Mouse (Mus musculus) heart, postnatal 10 days (tissue): ENCODE measurements around the gene Zdhhc19. TPM values are rescaled to one million over a fixed set of nuclear protein-coding genes. Genes with fewer than 3 reads are reported as not detected.
A peak's percentile ranks its signal among the peaks of the same experiment; 100 is the strongest.
"Not testable (repeated sequence)": the region's sequence is repeated elsewhere in the genome, so short reads cannot be mapped to it uniquely, and the experiment has no call there.

Experiments used
- DNase-seq, 2 experiments: peaks; one replicate each; pipeline ENCODE4 v3.0.0; 2021
- intact Hi-C: fragments of 180-260 bp; cut with DNase I; formaldehyde crosslinking; loops from one replicate; pipeline ENCODE4 v1.15.1; 2025
- total RNA-seq, 2 experiments: library from RNA; stranded (reverse); gene quantifications; 2 replicates each; pipeline ENCODE4 v1.2.3; 2021

Gene Zdhhc19
- total RNA-seq, 2 experiments from 2014 or later = not detected

GRCm38 (mm10) chr16:32485209-32485608 is 10.9 kb upstream of the Zdhhc19 start:
- intact Hi-C loops = no loop called here
- no peak for DNase-seq

DNA sequence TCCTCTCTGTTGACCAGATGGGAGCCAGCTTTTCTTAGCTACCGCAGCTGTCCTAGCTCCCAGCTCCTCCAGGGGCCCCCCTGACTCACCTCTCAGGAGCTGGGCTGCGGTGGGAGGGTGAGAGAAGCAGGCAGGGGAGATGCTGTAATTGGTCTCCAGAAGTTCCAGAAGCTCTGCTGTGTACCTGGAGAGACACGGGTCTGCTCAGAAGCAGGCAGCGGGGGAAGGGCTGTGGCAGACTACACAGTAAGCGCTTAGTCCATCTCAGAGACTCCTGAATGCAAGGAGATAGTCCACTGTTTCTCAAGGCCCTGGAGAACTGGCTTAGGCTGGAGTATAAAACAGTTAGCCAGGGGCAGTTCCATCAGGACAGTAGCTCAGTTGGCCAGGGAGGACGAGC is 10.0 kb upstream of the Zdhhc19 start:
- intact Hi-C loops = no loop called here

DNA sequence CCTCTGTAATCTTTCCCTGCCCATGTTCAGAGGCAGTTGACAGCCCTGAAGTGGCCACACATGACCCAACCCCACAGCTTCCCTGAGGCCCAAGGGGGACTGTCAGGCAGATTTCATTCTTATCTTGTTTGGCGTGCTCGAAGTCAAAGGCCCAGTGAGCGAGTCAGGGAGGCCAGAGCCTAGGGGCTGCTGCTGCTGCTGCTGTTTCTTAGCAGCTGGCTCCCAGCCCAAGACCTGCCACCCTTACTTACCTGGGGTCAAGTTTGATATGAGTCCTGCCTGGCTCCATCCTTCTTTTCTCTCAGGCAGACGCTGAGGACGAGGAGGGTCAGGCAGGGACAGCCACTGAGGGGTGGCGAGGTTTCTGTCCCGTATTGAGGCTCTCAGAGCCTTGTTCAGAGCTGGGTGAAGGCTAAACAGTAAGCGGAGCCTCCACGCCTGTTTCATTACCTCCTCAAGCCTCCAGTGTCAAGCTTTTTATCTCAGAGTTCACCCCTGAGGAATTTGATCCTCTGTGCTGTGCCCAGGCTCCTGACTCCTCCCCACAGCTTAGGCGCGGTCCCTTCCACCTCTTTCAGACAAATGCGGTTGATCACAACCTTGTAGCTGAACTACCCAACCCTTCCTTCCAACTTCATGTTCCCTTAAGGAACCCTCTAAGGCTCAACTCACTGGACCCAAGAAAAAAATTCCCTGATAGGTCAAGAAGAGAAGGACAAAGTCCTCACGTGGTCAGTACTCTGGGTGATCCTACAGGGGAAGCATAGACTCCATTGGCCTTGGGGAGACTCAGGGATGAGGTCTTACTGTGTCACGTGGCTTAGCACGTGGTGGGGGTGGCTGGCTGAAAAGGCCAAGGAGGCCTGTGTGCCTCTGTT is 8.6 kb upstream of the Zdhhc19 start, which contains the start of gene Slc51a:
Gene Slc51a, minus strand, starts transcription at position 646 of the 878 bp plus-strand sequence.
- intact Hi-C loops = no loop called here
- peak; percentile 37 to 41 for DNase-seq

More for the DNA sequence above, 10.0 kb upstream of the Zdhhc19 start:
- no peak for DNase-seq

GRCm38 (mm10) chr16:32488939-32489338 is 7.1 kb upstream of the Zdhhc19 start:
- no peak for DNase-seq
- intact Hi-C loops = no loop called here

DNA sequence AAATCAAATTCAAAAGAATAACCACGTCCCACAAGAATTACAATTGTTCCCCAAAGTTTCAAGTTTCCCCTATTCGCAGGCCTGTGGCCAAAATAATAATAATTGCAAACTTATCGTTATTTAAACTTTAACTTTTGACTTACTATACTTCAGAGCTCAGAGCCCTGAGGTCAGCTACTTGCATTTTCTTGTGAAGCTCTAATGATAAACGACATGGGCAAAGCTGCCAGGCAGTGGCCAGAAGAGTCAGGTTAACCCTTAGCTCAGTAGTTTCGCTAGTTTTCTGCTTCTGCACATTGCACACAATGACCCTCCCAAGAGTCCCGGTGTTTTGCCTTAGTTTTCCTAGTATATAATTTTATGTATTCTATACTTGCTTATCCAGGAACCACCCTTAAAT is 1.7 kb upstream of the Zdhhc19 start:
- intact Hi-C loops, DNase-seq: not testable (repeated sequence)

DNA sequence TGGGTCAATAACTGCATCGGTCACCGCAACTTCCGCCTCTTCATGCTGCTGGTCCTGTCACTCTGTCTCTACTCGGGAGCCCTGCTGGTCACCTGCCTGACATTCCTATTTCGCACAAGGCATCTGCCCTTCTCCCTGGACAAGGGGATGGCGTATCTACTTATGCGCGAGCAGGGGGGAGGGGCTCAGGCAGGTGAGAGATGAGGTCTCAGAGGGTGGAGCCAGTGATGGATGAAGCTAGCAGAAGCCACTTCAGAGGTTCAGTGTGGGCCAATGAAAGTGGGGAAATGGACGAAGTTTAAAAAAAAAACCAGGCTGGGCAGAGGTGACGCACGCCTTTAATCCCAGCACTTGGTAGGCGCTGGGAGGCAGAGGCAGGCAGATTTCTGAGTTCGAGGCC is 2.9 kb downstream of the Zdhhc19 start:
- intact Hi-C loops = loop anchor here (2.0 kb wide), 2 partner anchors 128 to 386 kb away; no protein-coding TSS in a partner anchor
- DNase-seq = no peak

DNA sequence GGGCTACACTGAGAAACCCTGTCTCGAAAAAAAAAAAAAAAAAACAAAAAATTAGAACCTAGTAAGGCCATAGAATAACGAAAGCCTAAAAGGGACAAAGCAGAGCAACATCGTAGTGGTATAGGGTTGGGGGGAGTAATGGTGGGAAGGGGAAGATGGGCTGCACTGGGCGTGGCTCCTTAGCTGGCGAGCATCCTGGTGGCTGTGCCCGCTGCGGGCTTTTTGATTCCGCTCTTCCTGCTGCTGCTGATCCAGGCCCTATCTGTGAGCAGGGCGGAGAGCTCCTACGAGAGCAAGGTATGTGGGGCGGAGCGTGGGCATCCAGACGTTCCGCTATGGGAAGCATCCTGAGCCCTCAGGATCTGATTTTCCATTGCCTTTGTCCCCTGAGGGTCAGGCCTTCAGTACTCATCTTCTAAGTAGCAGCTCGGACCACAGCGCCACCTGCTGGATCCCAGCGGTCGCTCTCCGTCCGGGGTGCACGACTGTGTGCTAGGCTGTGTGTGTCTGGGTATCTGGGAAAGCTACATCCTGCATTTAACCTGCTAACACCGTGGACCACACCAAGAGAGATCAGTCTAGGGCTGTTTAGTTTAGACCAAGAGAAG is 3.5 kb downstream of the Zdhhc19 start:
- intact Hi-C loops = loop anchor here (2.0 kb wide), 2 partner anchors 129 to 387 kb away; no protein-coding TSS in a partner anchor
- DNase-seq = peak; percentile 87 to 92

- intact Hi-C loops = no loop called here
- DNase-seq = no peak
These were observed 5.4 kb downstream of the Zdhhc19 start for GRCm38 (mm10) chr16:32501459-32501858.

DNA sequence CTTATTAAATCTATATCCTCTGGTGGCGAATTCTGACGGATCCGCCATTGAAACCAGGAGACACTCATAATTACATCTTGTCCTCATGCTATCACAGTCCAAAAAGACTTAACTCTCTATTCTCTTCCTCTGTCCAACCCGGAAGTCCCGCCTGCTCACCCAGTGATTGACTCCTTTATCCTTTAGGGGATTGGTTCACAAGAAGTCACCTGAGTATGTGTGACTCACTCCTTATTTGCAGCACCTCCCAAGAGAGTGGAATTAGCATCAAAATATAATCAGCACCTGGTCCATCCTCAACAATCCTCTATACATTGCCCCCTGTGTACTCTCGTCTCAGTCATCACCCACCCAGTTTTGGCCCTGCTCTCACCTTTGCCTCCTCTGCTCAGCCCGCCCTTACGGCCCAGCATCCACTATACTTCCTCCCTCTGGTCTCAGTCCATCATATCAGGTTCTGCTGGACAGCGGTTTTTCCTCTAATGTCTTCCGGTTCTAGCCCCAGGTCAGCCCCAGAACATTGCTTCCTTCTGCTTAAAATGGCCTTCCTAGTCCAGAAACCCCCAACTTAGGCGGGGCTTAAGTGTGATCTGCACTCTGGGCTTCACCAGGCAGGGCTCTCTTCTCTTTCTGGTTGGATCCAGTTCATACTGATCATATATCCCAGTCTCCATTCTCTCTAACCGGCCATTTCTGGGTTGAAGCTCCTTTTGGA is 6.7 kb downstream of the Zdhhc19 start:
- DNase-seq = no peak
- intact Hi-C loops = no loop called here

- no peak for DNase-seq
- intact Hi-C loops = no loop called here
These were observed 7.6 kb downstream of the Zdhhc19 start for GRCm38 (mm10) chr16:32503633-32504032.

- no peak for DNase-seq
- intact Hi-C loops = loop anchor here (2.0 to 5.0 kb wide), 2 partner anchors 131 to 177 kb away; no protein-coding TSS in a partner anchor
These were observed 10.2 kb downstream of the Zdhhc19 start for GRCm38 (mm10) chr16:32506298-32506697.

DNA sequence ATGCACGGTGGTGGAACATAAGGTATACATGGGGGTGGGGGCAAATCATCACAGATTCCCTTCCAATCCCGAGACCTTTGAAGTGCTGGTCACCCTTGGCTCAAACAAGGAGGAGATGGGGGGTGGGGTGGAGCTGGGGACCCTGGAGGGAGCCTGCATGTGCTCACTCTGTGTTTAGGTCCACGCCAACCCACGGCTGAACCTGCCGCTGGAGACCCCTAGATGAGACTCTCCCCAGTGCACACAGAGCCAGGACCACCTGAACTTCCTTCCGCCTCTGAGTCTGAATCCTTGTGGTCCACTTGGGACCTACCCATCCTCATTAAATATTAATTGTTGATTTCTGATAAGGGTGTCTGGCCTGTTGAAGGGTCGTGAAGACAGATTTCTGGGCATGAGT is 10.8 kb downstream of the Zdhhc19 start:
- no peak for DNase-seq
- intact Hi-C loops = loop anchor here (2.0 to 5.0 kb wide), 2 partner anchors 130 to 176 kb away; no protein-coding TSS in a partner anchor

GRCm38 (mm10) chr16:32507407-32507806 is 11.3 kb downstream of the Zdhhc19 start:
- peak; percentile 67 to 81 for DNase-seq
- intact Hi-C loops = loop anchor here (2.0 to 5.0 kb wide), 2 partner anchors 130 to 175 kb away; no protein-coding TSS in a partner anchor

DNA sequence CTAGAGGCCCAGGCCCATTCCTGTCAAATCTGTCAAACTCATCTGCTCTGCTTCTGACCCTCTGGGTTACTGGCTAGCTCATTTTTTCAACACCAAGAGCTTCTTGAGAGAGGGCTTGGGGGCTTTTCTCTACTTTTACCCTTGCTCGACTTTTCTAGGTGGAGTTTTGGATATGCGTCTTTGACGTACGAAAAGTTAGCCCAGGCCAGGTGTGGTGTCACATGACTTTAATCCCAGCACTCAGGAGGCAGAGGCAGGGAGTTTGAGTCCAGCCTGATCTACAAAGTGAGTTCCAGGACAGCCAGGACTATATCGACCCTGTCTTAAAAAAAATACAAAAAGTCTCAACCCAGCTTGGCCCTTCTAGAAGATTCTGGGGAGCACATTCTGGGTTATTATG is 12.0 kb downstream of the Zdhhc19 start:
- intact Hi-C loops = loop anchor here (2.0 to 5.0 kb wide), 2 partner anchors 103 to 129 kb away; no protein-coding TSS in a partner anchor
- no peak for DNase-seq

DNA sequence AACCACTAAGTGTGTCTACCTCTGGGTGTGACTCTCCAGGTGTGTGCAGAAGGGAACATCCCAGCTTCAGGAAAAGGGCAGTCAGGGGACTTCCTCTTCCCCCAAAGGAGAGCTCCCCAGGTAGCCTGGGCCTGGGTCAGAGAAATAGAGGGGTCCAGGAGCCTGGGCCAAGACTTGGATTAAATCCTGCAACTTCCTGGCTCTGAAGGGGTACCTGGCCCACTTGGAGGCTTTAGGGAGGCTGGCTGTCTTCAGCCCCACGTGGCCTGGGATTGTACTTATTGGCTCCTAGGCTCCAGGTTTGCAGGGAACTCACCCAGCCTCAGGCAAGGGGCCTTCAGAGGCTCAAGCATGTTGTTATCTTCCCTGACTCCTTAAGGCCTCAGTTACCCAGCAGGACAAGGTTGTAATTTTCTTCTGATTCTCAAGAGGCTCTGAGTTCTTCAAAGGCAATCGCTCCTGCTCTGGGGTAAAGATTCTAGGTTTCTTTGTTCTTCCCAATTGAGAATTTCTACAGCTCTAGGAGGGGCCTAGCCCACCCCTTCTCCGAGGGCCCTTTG is 12.5 kb downstream of the Zdhhc19 start:
- no peak for DNase-seq
- intact Hi-C loops = loop anchor here (2.0 to 5.0 kb wide), 2 partner anchors 102 to 129 kb away; no protein-coding TSS in a partner anchor

DNA sequence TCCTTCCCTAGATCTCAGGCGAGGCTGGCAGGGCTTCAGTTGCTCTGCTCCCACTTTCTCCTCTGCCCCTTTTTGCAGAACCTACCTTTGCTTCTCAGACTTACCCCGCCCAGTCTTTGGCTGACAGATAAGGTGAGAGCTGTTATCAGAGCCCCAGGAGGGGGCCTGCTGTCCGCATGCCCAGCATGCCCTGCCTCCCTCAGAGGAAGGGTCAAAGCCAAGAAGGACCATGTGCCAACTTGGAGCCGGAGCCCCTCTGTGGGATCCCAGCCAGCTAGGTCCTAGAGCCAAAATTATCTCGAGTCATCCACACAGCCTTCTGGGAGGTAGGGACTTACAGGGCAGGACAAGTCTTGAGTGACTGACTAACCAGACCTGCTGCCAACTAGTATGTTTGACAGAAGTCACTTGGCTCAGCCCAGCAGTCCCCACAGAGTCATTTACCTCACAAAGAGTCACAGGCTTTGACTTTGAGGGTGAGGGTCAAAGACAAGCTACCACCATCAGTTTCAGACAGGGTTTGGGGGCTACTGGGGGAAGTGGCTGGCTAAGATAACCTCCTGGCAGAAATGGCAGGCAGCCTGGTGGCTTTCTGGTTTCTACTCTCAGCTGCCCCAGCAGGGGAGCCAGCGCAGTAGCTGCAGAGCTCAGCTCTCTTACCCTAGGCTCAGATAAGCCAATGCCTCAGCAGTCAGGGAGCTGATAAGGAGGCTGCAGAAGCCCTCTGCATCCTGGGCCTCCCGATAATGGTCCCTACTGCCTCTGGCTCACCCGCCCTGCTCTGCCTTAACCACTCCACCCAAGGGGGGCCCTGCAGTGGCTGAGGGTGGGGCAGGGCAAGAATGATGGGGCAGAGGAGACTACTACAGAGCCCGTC is 13.2 kb downstream of the Zdhhc19 start:
- DNase-seq = peak; percentile 49 to 79
- intact Hi-C loops = loop anchor here (2.0 to 5.0 kb wide), 2 partner anchors 101 to 128 kb away; no protein-coding TSS in a partner anchor

DNA sequence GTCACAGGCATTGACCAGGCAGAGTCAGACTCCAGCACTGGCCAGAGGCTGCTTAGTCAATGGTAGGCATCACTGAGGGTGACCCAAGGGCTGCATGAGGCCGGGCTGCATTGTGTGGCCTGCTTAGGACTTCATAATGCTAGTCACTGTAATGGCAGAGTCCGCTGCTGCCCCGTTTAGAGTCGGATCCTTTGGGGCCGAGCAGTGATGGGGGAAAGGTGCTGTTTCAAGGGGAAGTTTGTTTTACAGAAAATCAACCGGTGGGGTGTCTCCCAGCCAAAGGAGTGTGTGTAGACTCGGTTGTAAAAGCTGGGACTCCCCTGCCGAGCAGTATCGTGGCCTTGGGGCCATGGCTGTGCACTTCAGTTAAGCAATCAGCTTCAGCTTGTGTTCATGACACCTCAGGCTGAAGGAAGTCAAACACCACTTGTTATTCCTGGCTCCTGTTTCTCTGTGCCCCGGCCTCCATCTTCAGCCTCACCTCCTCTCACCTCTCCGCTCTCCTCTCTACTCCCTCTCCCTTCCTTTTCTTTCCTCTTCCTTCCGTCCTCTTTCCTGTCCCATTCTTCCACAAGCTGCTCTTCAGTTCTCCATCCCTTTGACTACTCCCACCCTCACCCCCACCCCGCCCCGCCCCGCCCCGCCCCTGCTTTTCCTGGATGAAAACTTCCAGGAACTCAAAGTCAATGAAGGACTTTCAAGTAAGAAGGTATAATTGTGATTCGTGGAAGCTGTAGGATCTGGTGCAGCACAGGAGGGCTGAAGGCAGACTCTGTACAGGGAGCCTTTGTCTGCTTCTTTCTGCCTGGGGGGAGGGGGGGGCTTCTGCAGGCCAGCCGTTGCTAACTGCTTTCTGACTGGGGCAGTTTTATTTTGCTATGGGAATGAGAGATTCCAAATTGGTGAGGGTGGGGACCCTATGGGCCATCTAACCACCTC is 14.6 kb downstream of the Zdhhc19 start:
- intact Hi-C loops = no loop called here
- no peak for DNase-seq

DNA sequence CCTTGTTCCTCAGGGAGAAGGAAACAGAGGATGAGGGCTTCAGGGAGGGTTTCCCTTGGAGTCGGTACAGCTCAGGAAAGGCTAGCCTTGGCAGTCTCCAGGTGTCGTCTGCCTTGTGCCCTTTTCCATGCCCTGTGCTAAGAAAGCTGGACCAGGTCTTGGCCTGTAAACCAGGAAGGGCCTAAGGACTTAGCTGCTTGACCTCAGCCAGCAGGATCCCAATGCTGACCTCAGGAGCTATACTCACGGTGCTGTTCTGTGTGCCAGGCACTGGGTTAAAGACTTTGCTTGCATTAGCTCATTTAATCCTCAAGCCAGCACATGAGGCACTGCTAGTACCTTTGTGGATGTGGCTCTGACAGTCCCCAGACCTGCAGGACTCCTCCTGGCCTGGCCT is 15.3 kb downstream of the Zdhhc19 start:
- DNase-seq = no peak
- intact Hi-C loops = no loop called here
